Mouse (Mus musculus) layer of hippocampus, postnatal 10 days (tissue): ENCODE measurements around the gene Tmod3. TPM values are rescaled to one million over a fixed set of nuclear protein-coding genes. Genes with fewer than 3 reads are reported as not detected.

Source experiments
- DNase-seq, 2 experiments: peaks; one replicate each; pipeline ENCODE4 v3.0.0; 2021; ENCODE audit warnings: low spot score in 2 of 2
- long read RNA-seq: library from polyadenylated mRNA; stranded (forward); transcript quantifications from one replicate; pipeline ENCODE4 v2.0.0, GENCODE M21; 2023
- total RNA-seq, 2 experiments: library from RNA; stranded (reverse); gene quantifications; 2 replicates each; pipeline ENCODE4 v1.2.3; 2021

The Tmod3 gene
- 10 to 100 TPM; 68.7 to 70.2 TPM for total RNA-seq
- long read RNA-seq, transcript Tmod3-205 (4 exons, 898 nt), result major isoform, 43 of 75 reads
- long read RNA-seq, transcript Tmod3-201 (10 exons, 3,667 nt), result minor isoform, 8 of 75 reads
- long read RNA-seq, partial matches to known transcripts, result 6 of 75 reads
- long read RNA-seq, other reads (novel, unspliced or antisense), result 18 of 75 reads

DNA sequence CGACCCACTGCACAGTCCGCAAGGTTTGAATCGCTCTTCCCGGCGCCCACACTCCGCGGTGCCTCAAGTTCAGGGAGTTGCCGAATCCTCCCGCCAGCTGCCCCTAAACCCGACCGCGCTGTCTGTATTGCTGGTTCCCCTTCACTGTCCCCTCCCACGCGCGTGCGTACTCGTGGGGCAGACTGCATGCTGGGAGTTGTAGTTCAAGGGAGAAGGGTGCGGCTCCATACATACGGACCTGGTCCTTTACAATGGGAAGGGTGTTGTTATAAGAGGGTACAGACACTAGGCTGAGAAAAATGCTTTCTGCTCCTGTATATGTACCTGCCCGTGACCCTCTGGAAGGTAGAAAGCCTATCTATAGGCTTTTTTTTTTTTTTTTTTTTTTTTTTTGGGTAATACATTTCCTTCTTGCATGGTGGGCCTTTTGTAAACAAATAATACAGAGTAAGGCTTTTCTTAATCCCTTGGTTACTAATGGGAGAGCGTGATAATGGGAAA, at the start of gene Tmod3:
Gene Tmod3, minus strand, starts transcription at position 146 of the 501 bp plus-strand sequence.
- DNase-seq, result peak; percentile 92 to 95

DNA sequence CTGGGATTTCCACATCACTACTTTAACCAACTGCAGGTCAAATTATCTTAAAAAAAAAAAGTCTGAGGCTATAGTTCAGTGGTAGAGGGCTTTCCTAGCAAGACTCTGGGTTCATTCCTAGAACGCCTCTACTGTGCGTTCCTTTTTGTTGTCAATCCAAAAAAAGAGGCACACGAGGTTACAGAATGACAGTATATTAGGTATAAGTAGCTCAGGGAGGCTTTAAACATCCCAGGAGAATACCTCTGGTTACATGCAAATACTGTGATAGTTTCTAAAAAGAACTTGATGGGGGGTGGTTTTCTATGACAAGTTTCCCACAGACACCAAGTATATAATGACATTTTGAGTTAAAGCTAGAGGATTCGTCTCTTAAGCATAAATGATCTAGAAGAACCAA, 48.0 kb upstream of the Tmod3 start:
- no peak for DNase-seq

DNA sequence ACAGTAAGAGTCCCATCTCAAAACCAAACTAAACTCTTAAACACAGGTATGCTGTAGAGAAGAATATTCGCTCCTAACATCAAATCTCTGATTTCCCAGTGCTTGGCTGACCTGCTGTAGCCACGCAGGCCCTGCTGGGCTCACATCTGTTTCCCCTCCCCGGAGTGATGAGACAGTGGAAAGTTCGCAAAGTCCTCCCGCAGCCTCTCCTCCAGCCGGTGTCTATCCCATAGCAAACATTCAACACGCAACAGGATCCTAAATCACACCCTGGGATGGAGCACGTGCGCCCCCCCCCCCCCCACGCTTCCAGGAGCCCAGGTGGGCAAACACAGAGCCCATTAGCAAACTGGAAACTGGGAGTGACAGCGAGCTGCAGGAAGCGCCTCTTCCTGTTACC, 42.1 kb upstream of the Tmod3 start:
- no peak for DNase-seq

DNA sequence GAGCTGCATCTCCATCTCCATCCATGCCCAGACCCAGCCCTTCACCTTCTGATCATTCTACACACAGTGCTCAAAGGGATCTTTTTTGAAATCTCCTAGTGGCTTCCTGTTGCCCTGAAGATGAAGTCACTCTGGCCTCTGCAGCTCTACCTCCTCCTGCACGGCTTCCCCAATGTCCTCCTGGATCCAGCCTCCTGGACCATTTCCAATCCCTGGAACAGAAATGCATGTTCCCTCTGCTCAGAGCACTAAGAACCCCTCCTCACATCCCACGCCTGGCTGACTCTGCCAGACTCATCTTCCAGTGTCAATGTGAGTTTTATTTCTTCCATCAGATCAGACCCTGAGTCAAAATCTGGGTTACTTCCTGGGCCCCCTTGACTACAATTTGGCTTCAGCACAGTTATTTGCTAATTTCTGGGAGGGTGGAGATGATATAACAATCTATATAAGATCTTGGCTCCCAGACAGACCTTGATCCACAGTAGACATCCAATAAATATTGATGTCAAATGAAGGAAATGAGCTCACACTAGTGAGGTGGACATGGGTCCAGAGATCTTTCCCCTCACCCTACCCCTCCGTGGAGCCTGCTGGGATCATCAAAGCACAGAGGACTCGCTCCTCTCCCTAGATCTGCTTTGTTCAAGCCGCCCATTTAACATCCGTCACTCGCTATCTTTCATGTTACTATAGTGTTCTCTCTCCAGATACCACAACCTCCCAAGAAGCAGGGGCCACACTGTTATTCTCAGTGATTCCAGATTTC, 40.9 kb upstream of the Tmod3 start:
- DNase-seq, result peak; percentile 28 to 35

DNA sequence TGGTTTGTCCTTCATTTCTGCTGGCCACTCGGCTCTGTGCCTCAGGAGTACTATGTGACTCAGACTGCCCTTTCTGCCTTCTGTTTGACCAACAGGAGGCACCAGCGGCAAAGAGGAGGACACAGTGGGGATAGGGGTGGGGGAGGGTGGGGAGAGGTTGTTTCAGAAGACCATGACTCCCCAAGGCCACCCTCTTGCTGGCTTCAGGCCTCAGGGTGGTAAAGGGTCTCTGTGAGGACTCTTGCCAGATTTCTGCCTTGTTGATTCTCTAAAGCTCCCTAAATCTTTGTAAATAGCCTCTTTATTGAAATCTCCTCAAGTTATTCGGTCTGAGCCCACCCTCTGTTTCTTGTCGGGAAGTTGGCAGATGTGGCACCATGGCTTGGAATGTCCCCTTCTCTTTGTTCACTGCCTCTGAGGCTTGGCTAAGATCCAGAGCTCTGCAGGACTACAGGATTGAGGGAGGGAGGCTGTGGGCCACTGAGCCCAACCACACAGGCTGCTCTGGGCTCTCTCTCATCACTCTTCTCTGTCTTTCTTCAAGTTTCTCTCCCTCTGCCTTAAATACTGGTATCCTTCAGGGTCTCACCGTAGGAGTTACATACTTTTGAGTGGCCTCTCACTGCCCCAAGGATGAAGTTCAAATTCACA, 39.9 kb upstream of the Tmod3 start:
- peak; percentile 61 to 68 for DNase-seq

DNA sequence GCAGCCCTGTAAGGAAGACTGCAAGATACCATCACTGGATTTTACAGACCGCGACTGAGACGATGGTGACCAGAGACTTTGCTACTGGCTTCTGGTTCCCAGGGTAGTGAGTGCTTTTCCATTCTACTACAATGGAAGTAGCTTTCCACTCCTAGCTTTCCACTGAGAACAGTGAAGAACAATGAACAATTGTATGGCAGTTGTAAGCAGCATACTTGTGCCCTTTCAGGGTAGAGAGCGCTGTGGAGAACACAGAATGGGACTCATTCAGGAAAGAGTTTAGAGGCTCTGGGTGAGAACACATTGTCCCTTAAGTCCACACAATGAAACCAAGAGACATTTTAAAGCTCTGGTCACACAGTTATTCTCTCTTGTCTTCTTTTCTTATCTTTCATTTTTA, 38.1 kb upstream of the Tmod3 start:
- DNase-seq, result no peak

DNA sequence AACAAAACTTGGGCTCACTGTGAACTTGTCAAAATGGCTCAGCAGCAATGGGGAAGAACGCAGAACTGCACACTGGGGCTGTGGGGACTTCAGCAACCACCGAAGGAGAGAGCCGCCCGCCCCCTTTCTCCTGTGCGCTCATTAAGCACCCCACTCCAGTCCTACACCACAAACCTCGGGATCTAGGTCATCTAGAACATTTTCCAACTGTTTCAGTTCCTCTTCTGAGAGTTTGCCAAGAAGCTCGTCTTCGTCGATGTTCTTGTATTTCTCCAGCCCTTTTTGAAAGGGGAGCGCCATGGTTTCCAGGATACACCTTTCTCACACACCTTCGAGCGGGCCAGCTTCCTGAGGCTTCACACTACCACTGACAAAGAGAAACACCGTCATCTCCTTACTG, 37.6 kb upstream of the Tmod3 start:
- DNase-seq, result no peak

DNA sequence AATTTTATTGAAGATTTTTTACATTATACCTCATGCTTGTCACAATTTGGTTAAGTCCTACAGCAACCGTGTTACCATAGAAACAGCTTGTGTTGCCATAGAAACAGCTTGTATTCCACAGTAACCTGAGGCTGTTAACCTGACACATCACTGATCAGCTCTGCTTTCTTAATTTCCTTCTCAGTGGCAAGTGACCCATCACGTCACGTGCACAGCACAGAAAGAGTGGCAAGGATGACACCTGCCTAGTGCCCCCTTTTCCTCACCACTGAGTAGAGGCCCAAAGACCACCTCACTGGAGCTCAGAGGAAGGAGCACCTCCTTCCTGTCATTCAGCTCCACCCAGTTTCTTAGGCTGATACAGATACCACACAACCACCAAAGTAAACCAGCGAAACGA, 34.0 kb upstream of the Tmod3 start:
- DNase-seq, result no peak

DNA sequence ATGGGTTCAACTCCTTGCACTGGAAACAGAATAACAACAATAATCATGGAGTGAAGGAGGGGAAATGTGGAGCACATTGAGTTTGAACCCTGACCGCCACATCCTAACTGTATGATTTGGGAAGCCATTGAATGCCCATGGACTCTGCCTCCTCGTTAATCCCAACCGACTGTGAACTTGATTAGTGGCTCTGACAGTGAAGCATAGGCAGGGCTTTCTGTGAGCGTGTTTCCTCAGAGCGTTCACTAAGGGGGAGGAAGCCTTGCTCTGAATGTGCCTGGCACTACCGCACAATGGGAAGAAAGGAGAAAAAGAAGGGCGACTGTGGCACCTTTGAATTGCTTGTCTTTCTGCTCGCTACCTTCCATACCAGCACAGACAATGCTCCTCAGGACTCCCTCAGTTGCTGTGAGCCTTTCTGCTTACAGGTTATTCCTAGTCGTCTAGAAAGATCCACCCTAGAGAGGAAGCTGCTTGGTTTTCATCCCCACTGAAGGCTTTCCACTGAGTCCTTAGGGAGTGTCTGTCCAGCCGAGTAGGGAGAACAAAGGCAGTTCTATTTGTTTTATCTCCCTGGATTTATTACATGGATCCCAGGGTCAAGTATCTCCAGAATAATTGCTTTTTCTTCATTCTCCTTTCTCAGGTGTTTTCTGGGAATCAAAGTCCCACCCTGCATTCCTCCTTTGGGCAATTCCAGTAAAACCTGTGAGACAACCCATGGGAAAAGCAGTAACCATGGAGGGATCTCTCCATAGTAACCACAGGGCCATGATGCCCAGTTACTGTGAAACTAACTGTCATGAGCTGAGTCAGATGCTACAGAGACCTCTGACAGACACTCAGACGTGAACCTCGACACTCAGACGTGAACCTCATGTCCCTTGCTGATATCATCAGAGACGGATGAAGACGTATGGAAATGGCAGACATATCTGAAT, 30.7 kb upstream of the Tmod3 start:
- DNase-seq, result no peak

DNA sequence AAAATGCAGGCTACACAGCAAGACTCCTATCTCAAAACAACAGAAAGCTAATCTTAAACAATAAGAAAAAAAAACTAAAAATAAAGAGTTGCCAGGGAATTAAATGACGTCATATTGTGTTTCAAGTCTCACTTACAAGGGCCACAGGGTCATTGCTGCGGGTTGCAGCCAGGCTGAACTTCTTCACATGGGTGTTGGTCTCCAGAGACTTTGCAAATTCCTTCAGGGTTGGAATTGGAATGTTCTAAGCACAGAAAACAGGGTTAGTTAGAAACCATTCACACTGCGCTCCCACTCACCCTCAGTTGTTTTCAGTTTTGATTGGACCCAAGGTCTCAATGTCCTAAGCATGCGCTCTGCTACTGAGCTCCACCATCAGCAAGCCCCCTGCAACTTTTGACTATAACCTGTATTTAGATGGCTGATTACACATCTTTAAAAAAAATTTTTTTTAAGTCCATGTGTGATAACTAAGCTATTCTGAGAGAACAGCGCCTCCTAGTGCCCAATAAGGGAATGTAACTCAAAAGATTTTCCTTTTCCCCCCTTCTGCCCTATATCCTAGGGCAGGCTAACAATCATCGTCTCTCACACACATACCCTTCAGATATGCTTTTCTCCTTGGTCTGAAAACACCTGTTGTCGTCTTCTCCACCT, 22.4 kb upstream of the Tmod3 start:
- no peak for DNase-seq

DNA sequence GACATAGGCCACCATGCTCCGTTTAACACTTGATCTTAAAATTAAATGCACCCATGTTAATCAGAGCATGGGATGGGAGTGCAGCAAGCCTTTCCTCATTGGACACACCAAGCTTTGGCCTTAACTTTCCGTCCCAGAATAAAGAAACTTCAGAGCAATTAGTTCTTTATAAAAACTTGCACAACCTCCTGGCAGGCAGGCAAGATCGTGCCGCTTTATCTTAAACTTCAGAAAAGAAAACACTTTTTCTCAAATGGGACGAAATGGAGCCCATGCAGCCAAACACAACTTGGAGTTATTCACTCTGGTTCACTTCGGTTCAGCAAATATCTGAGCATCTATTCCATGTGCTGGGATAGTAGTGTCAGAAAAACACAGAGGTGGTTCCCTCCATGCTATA, 19.9 kb upstream of the Tmod3 start:
- DNase-seq, result no peak

DNA sequence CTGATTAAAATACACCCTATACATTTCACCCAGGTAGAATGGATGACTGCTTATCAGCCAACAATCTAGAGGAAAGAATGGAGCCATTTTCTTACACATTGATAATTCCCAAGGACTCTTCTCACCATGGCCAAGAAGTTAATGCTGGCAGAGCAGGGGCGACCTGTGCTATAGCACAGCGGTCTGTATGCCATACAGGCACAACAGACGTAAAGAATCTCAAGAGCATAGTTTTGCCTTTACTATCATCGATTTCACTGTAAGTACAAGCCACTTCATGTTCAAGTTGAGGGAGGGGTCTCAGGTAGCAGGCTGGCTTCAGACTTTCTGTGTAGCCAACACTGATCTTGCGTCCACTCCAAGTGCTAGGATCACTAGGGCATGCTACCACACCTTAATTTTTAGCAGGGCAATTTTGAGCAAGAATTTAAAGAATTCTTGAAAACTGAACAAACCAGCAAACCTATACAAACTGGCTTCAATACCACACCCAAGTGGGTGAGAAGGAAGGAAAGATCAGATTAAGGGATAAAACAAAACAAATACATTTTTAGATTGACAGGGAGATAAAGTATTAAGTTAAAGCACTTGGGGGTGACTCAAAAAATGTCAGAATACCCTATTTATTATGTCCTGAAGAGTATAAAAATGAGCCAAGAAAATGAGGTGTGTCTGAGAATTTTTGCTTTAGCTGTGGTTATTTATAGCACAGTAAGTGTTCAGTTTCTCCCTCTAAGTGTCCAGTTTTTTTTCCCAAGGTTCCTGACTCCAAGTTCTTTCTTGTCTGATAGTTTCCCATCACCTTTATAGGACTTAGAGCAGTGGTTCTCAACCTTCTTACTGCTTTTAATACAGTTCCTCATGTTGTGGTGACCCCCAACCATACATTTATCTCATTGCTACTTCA, 11.8 kb upstream of the Tmod3 start:
- DNase-seq, result no peak

DNA sequence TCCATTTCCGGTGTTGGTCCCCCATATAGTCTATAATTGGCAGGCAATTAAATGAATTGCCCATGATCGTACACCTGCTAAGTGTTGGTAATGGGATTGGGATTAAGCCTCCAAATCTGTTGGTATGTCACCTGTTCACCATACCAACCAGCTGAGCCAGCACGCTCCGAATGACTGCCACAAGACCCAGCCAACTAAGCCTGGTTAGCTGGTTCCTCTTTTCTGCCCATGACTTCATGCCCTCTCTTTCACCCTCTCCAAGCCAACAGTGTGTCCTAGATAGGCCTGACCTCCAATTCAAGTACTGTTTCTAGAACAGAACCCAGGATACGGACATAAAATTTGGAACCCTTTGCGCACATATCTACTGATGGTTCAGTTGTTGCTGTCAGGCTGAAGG, 8.9 kb upstream of the Tmod3 start:
- DNase-seq, result no peak

DNA sequence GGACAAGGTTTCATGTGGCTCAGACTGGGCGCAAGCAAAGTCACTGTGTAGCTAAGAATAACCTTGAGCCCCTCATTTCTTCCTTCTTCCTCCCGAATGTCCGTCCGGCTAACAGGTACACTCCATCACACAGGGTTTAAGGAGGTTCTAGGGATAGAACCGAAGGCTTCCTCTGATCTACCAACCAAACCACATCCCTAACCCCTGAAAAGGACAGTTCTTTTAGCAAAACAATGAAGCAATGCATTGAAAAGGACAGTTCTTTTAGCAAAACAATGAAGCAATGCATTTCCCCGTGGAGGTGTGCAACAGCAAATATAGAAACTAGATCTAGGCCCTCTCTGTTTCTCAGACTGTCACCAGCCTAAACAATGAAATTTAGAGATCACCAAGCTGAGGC, 5.4 kb upstream of the Tmod3 start:
- no peak for DNase-seq

DNA sequence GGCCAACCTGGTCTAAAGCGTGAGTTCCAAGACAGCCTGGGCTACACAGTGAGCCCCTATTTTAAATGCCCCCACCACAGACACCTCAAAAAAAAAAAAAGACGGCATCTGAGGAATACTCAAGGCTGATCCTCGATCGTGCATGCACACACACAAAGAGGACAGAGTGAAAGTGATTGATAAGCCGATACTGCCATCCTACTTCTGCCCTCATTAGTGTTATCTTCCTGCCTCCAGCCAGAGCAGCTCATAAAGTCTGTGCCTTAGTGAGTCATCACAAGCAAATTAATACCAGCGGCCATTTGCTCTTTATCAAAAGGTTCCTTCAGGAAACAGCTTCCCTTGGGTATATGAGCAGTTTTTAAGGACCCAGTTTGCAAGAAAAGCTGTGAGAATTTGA, 4.2 kb upstream of the Tmod3 start:
- DNase-seq, result no peak

DNA sequence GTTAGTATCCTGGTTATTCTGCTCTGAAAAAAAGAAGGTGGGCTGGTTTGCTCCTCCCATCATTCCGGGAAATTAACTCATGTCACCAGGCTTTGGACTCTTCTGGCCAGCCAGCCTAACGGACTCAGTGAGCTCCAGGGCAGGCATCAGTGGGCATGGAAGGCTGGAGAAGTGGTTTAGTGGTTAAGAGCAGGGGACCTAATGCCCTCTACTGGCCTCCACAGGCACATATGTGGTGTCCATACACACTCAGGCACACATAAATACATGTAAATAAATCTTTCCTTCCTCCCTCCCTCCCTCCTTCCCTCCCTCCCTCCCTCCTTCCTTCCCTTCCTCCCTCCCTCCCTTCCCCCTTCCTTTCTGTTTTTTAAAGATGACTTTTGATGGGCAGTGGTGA, 3.7 kb upstream of the Tmod3 start:
- DNase-seq, result no peak

DNA sequence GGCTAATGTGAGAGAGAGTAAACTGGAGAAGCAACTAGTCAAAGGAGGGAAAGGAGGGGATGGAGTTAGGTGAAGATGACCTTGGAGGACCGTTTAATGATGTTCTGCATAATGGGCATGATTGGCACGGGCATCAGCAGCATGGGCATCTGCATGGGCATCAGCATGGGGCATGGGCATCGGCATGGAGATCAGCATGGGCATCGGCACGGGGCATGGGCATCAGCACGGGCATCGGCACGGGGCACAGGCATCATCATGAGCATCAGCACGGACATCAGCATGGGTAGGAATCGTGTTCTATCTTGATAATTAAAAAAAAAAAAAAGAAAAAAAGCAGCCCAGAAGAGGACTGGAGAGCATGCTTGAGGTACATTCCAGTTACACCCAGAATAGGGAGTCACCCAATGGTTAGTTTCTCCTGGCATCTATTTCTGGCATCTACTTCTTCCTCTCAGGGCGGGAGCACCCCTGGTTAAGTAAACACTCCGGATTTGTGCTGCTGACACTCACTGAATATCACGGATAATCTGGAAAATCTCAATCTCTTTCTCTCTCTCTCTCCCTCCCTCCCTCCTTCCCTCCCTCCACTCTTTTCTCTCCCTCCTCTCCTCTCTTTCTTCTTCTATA, 1.7 kb upstream of the Tmod3 start:
- no peak for DNase-seq

DNA sequence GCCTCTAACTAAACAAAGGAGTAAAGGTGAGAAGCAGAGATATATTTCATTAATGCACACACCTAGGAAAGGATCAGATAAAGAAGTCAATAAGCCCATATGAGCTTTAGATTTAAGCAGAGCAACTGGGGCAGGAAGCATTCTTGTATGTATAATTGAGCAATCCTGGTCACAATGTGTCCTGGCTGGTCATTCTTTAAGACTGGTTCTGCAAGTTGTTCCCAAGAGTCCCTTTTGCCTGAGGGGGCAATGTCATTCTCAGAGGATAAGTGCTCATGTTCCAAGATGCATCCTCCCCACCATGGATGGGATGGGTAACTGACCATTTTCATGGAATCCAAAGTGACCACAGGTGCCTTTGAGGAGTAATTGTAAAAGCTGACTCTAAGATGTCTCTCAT, 896 bp upstream of the Tmod3 start:
- DNase-seq, result no peak

DNA sequence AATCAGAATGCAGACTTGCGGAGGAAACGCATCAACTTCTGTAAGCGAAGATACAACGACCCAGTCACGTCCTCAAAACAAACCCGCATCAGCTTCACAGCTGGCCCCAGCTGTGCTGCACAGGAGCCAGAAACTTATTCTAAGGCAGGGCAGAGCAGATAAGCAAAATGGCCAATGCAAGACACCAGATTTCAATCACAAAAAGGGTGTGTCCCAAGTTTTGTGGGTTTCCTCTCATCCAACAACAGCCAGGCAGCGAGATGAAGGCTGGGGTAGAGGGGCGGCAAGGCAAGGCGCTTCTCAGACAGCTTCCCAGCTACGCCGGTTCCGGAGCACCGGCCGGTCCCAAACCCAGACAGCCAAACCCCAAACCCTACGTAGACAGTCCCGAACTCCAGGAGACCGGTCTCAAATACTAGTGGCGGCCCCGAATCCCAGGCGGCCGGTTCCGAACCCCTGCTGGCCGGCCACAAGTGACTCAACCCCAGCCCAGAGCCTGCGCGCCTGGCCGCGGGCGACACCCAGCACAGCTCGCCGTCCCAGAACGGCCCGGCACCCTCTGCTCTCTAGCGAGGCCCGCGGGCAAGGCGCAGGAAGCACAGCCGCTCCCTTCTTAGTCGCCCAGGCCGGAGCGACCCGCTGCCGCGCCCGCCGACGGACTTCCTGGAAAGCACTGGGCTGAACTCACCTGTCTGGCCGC, 495 bp downstream of the Tmod3 start:
- DNase-seq, result no peak
